Mouse (Mus musculus) hindbrain, embryonic 10.5 days (tissue): ENCODE data around the gene 4930544D05Rik. TPM values are rescaled to one million over a fixed set of nuclear protein-coding genes. Genes with fewer than 3 reads are reported as not detected.
"Not testable (repeated sequence)": the region's sequence is repeated elsewhere in the genome, so short reads cannot be mapped to it uniquely, and the experiment has no call there.

Source experiments
- DNase-seq: peaks from one replicate; pipeline ENCODE4 v3.0.0-alpha.2; 2017; ENCODE audit warnings: low spot score
- H3K27ac ChIP-seq: fragments of 300-500 bp; sonication (generic); 2 replicates; pipeline ENCODE4 v1.5.1; 2016; ENCODE audit warnings: mild to moderate bottlenecking, moderate library complexity
- H3K27me3 ChIP-seq: fragments of 300-500 bp; sonication (generic); 2 replicates; pipeline ENCODE4 v1.6.1; 2016; ENCODE audit warnings: mild to moderate bottlenecking; ENCODE audit not compliant: poor library complexity, insufficient read depth, severe bottlenecking
- H3K36me3 ChIP-seq: fragments of 300-500 bp; sonication (generic); 2 replicates; pipeline ENCODE4 v1.6.1; 2016; ENCODE audit warnings: mild to moderate bottlenecking, moderate library complexity
- H3K4me1 ChIP-seq: fragments of 300-500 bp; sonication (generic); replicated peaks from 2 replicates; pipeline ENCODE4 v1.6.1; 2016; ENCODE audit warnings: mild to moderate bottlenecking
- H3K4me3 ChIP-seq: fragments of 300-500 bp; sonication (generic); 2 replicates; pipeline ENCODE4 v1.5.1; 2016; ENCODE audit warnings: mild to moderate bottlenecking, moderate library complexity
- H3K9me3 ChIP-seq: fragments of 300-500 bp; sonication (generic); 2 replicates; pipeline ENCODE4 v1.6.1; 2016; ENCODE audit warnings: mild to moderate bottlenecking, moderate library complexity
- WGBS: fragments of 180-500 bp; shearing (Covaris S2); methylation state at CpG from one replicate; pipeline ENCODE4 v1.1.7; 2016; 5-methylcytosine and 5-hydroxymethylcytosine counted together
- polyA plus RNA-seq: library from polyadenylated mRNA; unstranded; fragments of >200 nt; fragmentation: Nextera tagmentation; extraction: Ambion mirVana; gene quantifications from 2 replicates; pipeline ENCODE4 v1.2.1, GENCODE M21; 2016

The 4930544D05Rik gene
- polyA plus RNA-seq = not detected in 2 replicates

DNA sequence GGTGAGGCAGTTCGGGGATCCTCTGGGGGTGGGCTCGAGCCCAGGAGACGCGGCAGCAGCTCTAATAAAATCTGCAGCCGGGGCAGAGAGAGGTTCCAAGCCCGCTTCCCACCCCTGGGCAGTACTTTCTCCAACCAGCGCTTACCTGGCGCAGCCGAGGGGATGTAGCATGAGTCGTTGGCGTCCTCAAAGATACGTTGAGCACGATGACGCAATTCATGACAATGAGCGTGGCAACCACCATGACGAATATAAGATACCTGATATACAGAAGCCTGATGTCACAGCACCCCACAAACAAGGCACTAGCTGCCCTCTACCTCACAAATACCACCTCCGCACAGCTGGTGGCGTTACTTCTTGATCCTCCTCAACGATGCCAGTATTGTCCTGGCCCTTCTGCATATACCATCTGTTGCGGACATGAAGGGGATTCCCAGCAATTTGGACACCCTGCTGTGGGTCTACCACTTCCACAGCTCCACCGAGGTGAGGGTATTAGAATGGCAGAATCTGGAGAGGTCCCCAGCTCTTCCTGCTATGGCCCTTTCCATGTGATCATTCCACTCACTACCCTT is at the start of gene 4930544D05Rik:
4930544D05Rik (plus strand) TSS at position 333 of the 578 bp plus-strand sequence.
- WGBS = 14% methylated on average over 21 of the region's 21 CpGs
- H3K27me3 ChIP-seq = peaks cover 22% of the 10 kb centered on the region
- H3K9me3 ChIP-seq = no peaks in the 10 kb centered on the region
- DNase-seq = no peak
- peak within 1 kb of the TSS; percentile 51 for H3K4me3 ChIP-seq
- H3K27ac ChIP-seq = peak within 1 kb of the TSS; percentile 69
- H3K36me3 ChIP-seq = peaks cover 33% of the 10 kb centered on the region
- peaks cover 17% of the 10 kb centered on the region for H3K4me1 ChIP-seq

DNA sequence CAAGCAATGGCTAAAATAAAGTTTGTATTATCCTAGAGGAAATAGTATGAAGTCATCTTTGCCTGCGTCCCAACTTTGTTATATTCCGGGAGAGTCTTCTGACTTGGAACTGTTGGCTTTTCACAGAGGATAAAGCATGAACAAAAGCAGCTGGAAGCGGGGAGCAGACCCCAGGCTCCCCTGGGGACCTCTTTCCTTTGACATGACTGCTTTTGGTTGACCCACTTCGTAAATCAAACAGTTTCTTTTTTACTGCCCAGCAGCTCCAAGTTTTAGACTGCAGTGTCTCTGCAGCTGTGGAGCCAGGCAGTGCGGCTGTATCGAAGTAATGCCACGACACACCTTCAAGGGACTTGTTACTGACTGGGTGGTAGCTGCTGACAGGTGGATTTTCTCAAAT is 49.1 kb upstream of the 4930544D05Rik start:
- H3K9me3 ChIP-seq = no peaks in the 10 kb centered on the region
- H3K27ac ChIP-seq = no peak overlapping the region
- DNase-seq = no peak
- 77% methylated on average over 7 of the region's 7 CpGs for WGBS
- peaks cover 58% of the 10 kb centered on the region for H3K4me1 ChIP-seq
- no peak overlapping the region for H3K4me3 ChIP-seq
- H3K36me3 ChIP-seq = peaks cover 9% of the 10 kb centered on the region; the same call in 1 of the 2 replicates
- H3K27me3 ChIP-seq = no peaks in the 10 kb centered on the region

DNA sequence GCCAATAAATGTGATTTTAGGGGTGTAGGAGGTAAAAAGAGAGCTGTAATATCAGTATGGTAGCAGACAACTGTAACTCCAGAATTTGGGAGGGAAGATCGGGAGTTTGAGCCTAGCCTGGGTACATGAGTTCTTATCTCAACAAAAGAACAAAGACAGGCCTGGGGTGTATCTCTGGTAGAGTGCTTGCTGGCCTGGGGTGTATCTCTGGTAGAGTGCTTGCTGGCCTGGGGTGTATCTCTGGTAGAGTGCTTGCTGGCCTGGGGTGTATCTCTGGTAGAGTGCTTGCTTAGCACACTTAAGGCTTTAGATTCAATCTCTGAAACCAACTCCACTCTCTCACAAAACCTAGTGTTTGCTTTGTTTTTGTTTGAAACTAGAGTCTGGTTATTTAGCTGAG is 45.0 kb upstream of the 4930544D05Rik start:
- not testable (repeated sequence) for DNase-seq, H3K9me3 ChIP-seq, H3K36me3 ChIP-seq, H3K27me3 ChIP-seq, H3K4me3 ChIP-seq, H3K27ac ChIP-seq
- WGBS = 92% methylated on average over 1 of the region's 1 CpGs
- peaks cover 37% of the 10 kb centered on the region for H3K4me1 ChIP-seq

DNA sequence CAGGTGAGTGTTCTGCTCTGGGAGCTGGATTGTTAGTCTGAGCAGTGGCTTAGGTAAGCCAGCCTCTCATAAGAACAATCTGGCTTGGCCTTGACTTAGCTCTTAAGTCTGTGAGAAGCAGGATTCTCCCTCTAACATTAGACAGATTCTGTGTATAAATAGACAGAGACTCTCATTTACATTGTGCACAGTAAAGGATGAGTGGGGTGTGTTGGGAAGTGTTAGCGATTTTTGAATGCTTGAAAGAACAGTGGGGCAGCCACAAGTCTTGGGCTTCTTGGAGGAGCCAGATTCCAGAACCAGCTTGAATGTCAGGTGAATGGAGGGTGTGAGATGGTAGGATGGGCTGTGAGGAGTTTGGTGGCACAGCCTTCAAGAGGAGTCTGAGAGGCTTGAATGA is 44.0 kb upstream of the 4930544D05Rik start:
- Histone ChIP-seq H3K27ac (no peak overlapping the region), H3K9me3 (no peaks in the 10 kb centered on the region), H3K4me1 (peaks cover 27% of the 10 kb centered on the region), H3K4me3 (no peak overlapping the region), H3K27me3 (no peaks in the 10 kb centered on the region), H3K36me3 (peaks cover 9% of the 10 kb centered on the region; the same call in 1 of the 2 replicates)
- DNase-seq = no peak
- WGBS = 85% methylated on average over 1 of the region's 1 CpGs

DNA sequence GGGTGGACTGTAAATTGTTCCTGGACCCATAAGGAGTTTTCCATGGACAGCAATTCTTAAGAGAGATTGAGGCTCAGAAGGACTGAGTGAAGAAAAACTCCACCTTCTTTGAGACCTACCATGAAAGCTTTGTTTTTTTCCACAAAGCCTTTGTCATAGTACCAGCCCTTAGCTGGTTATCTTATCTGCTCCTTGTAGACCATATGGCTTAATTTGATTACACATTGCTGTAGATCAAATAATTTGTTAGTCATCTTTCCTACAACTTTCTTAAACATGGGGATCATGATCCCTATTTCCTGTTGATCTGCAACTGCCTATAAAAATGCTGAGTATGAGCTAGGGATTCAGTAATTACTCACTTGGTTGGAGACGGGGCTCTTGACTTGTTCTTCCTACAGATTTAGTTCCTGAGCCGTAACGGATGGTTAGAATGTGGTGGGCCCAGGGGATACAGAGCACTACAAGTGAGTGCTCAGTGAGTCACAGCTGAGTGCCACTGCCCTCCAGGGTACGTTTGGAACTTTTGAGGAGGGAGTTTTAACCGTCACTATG is 43.2 kb upstream of the 4930544D05Rik start:
- WGBS = 65% methylated on average over 5 of the region's 5 CpGs
- H3K9me3 ChIP-seq = no peaks in the 10 kb centered on the region
- no peak overlapping the region for H3K4me3 ChIP-seq
- no peaks in the 10 kb centered on the region for H3K27me3 ChIP-seq
- no peak overlapping the region for H3K27ac ChIP-seq
- no peak for DNase-seq
- H3K36me3 ChIP-seq = peaks cover 9% of the 10 kb centered on the region; the same call in 1 of the 2 replicates
- H3K4me1 ChIP-seq = peaks cover 20% of the 10 kb centered on the region; the same call in 1 of the 2 replicates

DNA sequence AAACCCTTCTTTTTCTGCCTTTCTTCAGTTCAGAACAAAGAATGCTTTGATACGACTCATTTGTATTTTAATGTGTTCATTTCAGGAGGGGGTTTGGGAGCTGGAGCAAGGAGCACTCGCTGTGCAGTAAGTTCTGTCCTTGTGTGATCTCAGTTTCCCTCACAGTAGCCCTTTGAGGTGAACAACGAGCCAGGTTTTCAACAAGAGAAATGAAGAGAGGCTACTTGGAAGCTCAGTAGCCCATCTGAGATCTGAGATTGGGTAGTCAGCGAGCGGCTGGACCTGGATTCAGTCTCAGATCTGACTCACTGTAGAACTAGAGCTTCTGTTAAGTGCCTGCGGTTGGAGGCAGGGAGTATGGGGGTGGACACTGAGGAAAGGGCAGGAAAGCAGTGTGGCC is 41.8 kb upstream of the 4930544D05Rik start:
- Histone ChIP-seq H3K4me3 (no peak overlapping the region), H3K9me3 (no peaks in the 10 kb centered on the region), H3K4me1 (peaks cover 24% of the 10 kb centered on the region; the same call in 1 of the 2 replicates), H3K27me3 (no peaks in the 10 kb centered on the region), H3K36me3 (no peaks in the 10 kb centered on the region), H3K27ac (peak overlapping the region; percentile 56; the same call in 1 of the 2 replicates)
- WGBS = 78% methylated on average over 6 of the region's 6 CpGs
- DNase-seq = no peak

DNA sequence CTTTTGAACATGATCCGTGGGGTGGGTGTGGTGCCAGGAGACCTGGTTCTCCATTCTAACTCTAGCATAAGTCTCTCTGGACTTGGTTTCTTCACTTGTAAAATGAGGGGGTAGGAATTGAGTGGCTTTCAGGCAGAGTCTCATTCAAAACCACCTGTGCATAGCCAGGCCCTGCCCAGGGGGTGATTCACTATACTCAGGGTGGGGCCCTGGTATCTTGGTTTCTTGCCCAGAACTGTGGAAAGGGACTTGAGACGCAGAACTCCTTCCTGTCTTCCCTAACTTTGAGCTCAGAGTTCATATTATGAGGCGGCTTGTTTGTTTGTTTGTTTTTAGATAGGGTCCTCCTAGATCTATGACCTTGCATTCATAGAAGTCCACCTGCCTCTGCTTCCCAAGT is 38.4 kb upstream of the 4930544D05Rik start:
- Histone ChIP-seq H3K27me3 (no peaks in the 10 kb centered on the region), H3K9me3 (no peaks in the 10 kb centered on the region), H3K4me3 (no peak overlapping the region), H3K4me1 (peaks cover 30% of the 10 kb centered on the region), H3K36me3 (no peaks in the 10 kb centered on the region), H3K27ac (no peak overlapping the region)
- no peak for DNase-seq
- 89% methylated on average over 3 of the region's 3 CpGs for WGBS

DNA sequence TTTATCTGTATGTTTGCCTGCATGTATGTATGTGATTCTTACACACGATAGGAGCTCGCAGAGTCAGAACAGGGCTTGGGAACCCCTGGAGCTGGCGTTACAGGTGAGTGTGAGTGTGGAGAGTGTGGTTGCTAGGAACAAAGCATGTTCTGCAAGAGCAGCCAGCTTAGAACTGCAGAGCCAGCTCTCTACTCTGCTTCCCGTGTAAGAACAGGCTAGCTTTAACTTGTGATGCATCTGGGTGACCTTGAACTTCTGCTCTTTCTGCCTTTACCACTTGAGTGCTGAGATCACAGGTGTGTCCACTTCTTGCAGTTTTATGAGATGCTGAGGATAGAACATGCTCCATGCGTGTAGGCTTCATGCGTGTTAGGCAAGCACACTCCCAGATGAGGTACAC is 36.7 kb upstream of the 4930544D05Rik start:
- Histone ChIP-seq H3K27me3 (no peaks in the 10 kb centered on the region), H3K27ac (no peak overlapping the region), H3K9me3 (no peaks in the 10 kb centered on the region), H3K4me1 (peaks cover 31% of the 10 kb centered on the region), H3K4me3 (no peak overlapping the region), H3K36me3 (no peaks in the 10 kb centered on the region)
- 94% methylated on average over 6 of the region's 6 CpGs for WGBS
- DNase-seq = no peak

DNA sequence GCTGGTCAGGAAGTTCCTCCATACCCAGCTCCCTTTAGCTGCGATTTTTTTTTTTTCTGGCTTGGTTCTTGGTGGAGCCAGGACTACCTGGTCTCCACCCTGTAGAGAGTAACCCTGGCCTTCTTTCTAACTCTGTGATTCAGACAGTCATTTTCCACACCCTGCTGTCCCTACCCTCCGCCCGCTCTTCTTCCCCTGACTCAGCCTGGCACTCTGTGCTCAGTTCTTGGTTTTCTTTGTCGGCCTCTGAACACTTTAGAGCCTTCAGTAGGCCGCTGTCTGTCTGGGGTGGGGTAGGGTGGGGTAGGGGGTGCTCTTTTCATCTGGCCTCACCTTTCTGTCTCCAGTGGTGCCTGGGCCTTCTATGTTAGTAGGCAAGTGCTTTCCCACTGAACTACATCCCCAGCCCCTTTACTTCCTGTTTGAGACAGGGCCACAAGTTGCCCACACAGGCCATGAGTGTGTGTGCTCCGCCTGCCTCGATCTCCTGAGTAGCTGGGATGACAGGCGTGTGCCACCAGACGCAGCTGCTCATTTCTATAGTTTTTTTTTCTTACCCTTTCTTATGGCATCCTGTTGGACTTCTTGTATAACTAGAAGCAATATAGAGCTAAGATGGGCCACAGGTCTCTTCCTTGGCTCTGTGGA is 35.8 kb upstream of the 4930544D05Rik start:
- Histone ChIP-seq H3K27me3 (no peaks in the 10 kb centered on the region), H3K4me1 (peaks cover 35% of the 10 kb centered on the region), H3K4me3 (no peak overlapping the region), H3K9me3 (no peaks in the 10 kb centered on the region), H3K27ac (0 out of 2 replicates have a peak overlapping the region, but pooled peaks have one; percentile 3), H3K36me3 (no peaks in the 10 kb centered on the region)
- DNase-seq = no peak
- 86% methylated on average over 9 of the region's 9 CpGs for WGBS

DNA sequence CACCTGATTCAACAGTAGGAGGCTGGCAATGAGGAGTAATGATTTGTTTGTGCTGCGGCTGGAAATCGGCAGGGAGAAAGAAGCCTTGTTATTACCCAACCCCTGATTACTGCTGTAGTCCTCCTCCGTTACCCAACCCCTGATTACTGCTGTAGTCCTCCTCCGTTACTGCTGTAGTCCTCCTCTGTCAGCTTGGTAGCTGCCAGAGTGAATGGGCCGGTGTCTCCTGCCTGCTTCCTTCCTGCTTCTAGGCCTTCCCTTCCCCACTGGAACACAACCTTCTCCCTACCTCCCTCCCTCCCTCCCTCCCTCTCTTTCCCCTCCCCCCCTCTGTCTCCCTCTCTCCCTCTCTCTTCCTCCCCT is 35.3 kb upstream of the 4930544D05Rik start:
- Histone ChIP-seq H3K4me3 (no peak overlapping the region), H3K36me3 (no peaks in the 10 kb centered on the region), H3K9me3 (no peaks in the 10 kb centered on the region), H3K4me1 (peaks cover 40% of the 10 kb centered on the region), H3K27ac (no peak overlapping the region), H3K27me3 (no peaks in the 10 kb centered on the region)
- no peak for DNase-seq
- WGBS = 69% methylated on average over 5 of the region's 5 CpGs

DNA sequence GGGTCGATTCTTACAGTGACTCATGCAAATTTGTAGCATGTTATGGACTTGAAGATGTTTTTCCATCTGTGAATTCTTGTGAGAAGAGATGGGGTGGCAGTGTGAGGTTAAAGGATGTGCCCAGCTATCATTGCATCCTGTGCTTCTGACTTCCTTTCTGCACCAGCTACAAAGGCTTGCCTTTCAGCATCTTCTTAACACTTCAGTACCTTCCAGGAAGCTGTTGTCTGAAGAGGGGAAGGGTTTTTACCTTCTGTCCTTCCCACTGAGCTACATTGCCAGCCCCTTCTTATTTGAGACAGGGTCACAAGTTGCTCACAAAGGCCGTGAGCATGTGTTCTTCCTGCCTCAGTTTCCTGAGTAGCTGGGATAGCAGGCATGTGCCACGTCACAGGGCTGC is 34.7 kb upstream of the 4930544D05Rik start:
- H3K4me1 ChIP-seq = peaks cover 43% of the 10 kb centered on the region
- no peaks in the 10 kb centered on the region for H3K9me3 ChIP-seq
- no peak overlapping the region for H3K27ac ChIP-seq
- H3K36me3 ChIP-seq = no peaks in the 10 kb centered on the region
- WGBS = 87% methylated on average over 3 of the region's 3 CpGs
- H3K4me3 ChIP-seq = no peak overlapping the region
- DNase-seq = no peak
- H3K27me3 ChIP-seq = no peaks in the 10 kb centered on the region

DNA sequence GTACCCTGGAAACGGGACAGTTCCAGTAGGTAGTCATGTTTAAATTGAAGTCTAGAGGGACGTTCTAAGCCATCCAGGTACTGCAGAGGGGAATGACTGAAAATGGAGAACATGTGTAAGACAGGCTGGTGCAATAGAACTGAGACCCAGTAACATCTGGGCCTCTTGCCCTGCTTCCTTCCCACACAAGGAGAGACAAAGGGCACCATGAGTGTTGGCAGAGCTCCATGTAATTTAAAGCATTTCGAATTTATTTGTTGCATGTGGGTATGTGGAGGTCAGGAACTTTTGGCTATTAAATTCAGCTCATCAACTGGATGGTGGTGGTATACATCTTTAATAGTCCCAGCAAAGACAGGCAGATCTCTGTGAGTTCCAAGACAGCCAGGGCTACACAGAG is 33.5 kb upstream of the 4930544D05Rik start:
- H3K27me3 ChIP-seq = no peaks in the 10 kb centered on the region
- DNase-seq = no peak

DNA sequence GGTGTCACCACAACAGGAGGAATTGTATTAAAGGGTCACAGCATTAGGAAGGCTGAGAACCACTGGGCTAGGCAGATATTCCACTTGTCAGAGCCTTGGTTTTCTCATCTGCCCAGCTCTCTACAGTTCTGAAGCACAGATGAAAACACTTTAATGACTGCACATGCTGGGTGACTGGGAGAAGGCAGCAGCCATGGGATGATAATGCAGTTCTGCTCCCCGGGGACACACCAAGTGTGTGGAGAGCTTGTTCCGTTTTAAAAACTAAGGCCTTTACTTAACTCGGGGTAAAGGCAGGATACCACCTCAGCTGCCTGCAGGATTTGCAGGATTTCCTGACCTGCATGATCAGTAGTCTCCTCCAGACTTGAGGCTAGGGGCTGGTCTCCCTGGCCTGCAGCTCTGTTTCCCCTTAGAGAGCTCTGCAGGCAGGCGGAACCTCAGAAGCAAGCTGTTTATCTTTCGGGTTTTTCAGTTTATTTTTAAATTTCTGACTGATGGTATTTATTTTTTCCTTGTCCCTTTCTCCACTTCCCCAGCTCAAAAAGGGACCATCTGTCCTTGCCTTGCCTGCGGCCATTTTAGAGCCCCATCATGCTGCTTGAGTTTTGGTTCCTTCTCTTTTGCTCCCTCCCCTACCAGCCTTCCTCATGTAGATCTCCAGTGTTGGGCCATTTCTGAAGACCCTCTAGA is 32.5 kb upstream of the 4930544D05Rik start:
- H3K9me3 ChIP-seq = no peaks in the 10 kb centered on the region
- H3K4me3 ChIP-seq = no peak overlapping the region
- DNase-seq = no peak
- peak overlapping the region; percentile 45; the same call in 1 of the 2 replicates for H3K27ac ChIP-seq
- H3K36me3 ChIP-seq = no peaks in the 10 kb centered on the region
- peaks cover 42% of the 10 kb centered on the region for H3K4me1 ChIP-seq
- H3K27me3 ChIP-seq = no peaks in the 10 kb centered on the region
- WGBS = 81% methylated on average over 6 of the region's 6 CpGs

More for the DNA sequence above, 33.5 kb upstream of the 4930544D05Rik start:
- Histone ChIP-seq H3K9me3 (no peaks in the 10 kb centered on the region), H3K36me3 (no peaks in the 10 kb centered on the region), H3K4me1 (peaks cover 43% of the 10 kb centered on the region), H3K27ac (no peak overlapping the region), H3K4me3 (no peak overlapping the region)
- 81% methylated on average over 3 of the region's 3 CpGs for WGBS
